Mouse (Mus musculus): ENCODE measurements at regions not wholly inside any gene's neighbourhood (a gene's known extent, or its start where the extent isn't known, plus 50 kb on each side); places are given as distances from the start of the nearest gene placed in this dataset.

- ATAC-seq (ENCODE audit: insufficient number of reproducible peaks, insufficient read depth, low FRiP score, low TSS enrichment), result no peak
- Histone ChIP-seq H3K4me1 (peaks cover 17% of the 10 kb centered on the region), H3K4me3 (no peak overlapping the region), H3K9me3 (no peaks in the 10 kb centered on the region), H3K4me2 (replicated peaks) (no peak overlapping the region), H3K9ac (no peak overlapping the region), H3K36me3 (no peaks in the 10 kb centered on the region), H3K27me3 (no peaks in the 10 kb centered on the region), H3K27ac (peak overlapping the region; percentile 86)
- WGBS, result 45% methylated on average over 9 of the region's 9 CpGs
Measured at GRCm38 (mm10) chr14:25350282-25350964, 108.6 kb upstream of the Zmiz1 start.

GRCm38 (mm10) chr14:25353804-25354203, 105.2 kb upstream of the Zmiz1 start:
- Histone ChIP-seq H3K27ac (no peak overlapping the region), H3K9me3 (no peaks in the 10 kb centered on the region), H3K4me2 (replicated peaks) (no peak overlapping the region), H3K36me3 (no peaks in the 10 kb centered on the region), H3K27me3 (no peaks in the 10 kb centered on the region), H3K4me3 (no peak overlapping the region), H3K9ac (no peak overlapping the region), H3K4me1 (peaks cover 17% of the 10 kb centered on the region)
- 77% methylated on average over 8 of the region's 8 CpGs for WGBS
- no peak for ATAC-seq (ENCODE audit: insufficient number of reproducible peaks, insufficient read depth, low FRiP score, low TSS enrichment)

- no peaks in the 10 kb centered on the region for H3K9me3 ChIP-seq
- peaks cover 17% of the 10 kb centered on the region for H3K4me1 ChIP-seq
- WGBS, result 84% methylated on average over 7 of the region's 7 CpGs
- H3K9ac ChIP-seq, result no peak overlapping the region
- H3K27me3 ChIP-seq, result no peaks in the 10 kb centered on the region
- no peak overlapping the region for H3K4me2 ChIP-seq (replicated peaks)
- no peak for ATAC-seq (ENCODE audit: insufficient number of reproducible peaks, insufficient read depth, low FRiP score, low TSS enrichment)
- no peaks in the 10 kb centered on the region for H3K36me3 ChIP-seq
- H3K4me3 ChIP-seq, result no peak overlapping the region
- no peak overlapping the region for H3K27ac ChIP-seq
Measured at GRCm38 (mm10) chr14:25354288-25354850, 104.6 kb upstream of the Zmiz1 start.

GRCm38 (mm10) chr14:25357805-25358204, 101.2 kb upstream of the Zmiz1 start:
- no peak overlapping the region for H3K4me2 ChIP-seq (replicated peaks)
- no peak overlapping the region for H3K27ac ChIP-seq
- ATAC-seq (ENCODE audit: insufficient number of reproducible peaks, insufficient read depth, low FRiP score, low TSS enrichment), result no peak
- H3K27me3 ChIP-seq, result no peaks in the 10 kb centered on the region
- H3K4me3 ChIP-seq, result no peak overlapping the region
- no peaks in the 10 kb centered on the region for H3K9me3 ChIP-seq
- no peaks in the 10 kb centered on the region for H3K36me3 ChIP-seq
- H3K9ac ChIP-seq, result no peak overlapping the region
- 81% methylated on average over 9 of the region's 9 CpGs for WGBS
- peaks cover 8% of the 10 kb centered on the region; the same call in 1 of the 2 replicates for H3K4me1 ChIP-seq

GRCm38 (mm10) chr14:25359824-25360294, 99.1 kb upstream of the Zmiz1 start:
- no peak overlapping the region for H3K27ac ChIP-seq
- 82% methylated on average over 3 of the region's 3 CpGs for WGBS

GRCm38 (mm10) chr14:25360726-25361125, 98.3 kb upstream of the Zmiz1 start:
- Histone ChIP-seq H3K27me3 (no peaks in the 10 kb centered on the region), H3K9me3 (no peaks in the 10 kb centered on the region), H3K4me2 (replicated peaks) (no peak overlapping the region), H3K27ac (no peak overlapping the region), H3K36me3 (no peaks in the 10 kb centered on the region), H3K9ac (no peak overlapping the region), H3K4me3 (no peak overlapping the region), H3K4me1 (peaks cover 8% of the 10 kb centered on the region; the same call in 1 of the 2 replicates)
- 87% methylated on average over 9 of the region's 9 CpGs for WGBS
- no peak for ATAC-seq (ENCODE audit: insufficient number of reproducible peaks, insufficient read depth, low FRiP score, low TSS enrichment)

More at GRCm38 (mm10) chr14:25359824-25360294, 99.1 kb upstream of the Zmiz1 start:
- H3K36me3 ChIP-seq, result no peaks in the 10 kb centered on the region
- no peak overlapping the region for H3K9ac ChIP-seq
- no peak overlapping the region for H3K4me2 ChIP-seq (replicated peaks)
- H3K27me3 ChIP-seq, result no peaks in the 10 kb centered on the region
- H3K4me3 ChIP-seq, result no peak overlapping the region
- H3K4me1 ChIP-seq, result peaks cover 8% of the 10 kb centered on the region; the same call in 1 of the 2 replicates
- no peaks in the 10 kb centered on the region for H3K9me3 ChIP-seq
- no peak for ATAC-seq (ENCODE audit: insufficient number of reproducible peaks, insufficient read depth, low FRiP score, low TSS enrichment)

- H3K27me3 ChIP-seq, result no peaks in the 10 kb centered on the region
- no peak for ATAC-seq (ENCODE audit: insufficient number of reproducible peaks, insufficient read depth, low FRiP score, low TSS enrichment)
- 67% methylated on average over 3 of the region's 3 CpGs for WGBS
Measured at GRCm38 (mm10) chr14:25361129-25361528, 97.9 kb upstream of the Zmiz1 start.

GRCm38 (mm10) chr14:25362771-25363170, 96.2 kb upstream of the Zmiz1 start:
- H3K9ac ChIP-seq, result no peak overlapping the region
- H3K27me3 ChIP-seq, result no peaks in the 10 kb centered on the region
- H3K4me3 ChIP-seq, result no peak overlapping the region
- no peaks in the 10 kb centered on the region for H3K9me3 ChIP-seq
- ATAC-seq (ENCODE audit: insufficient number of reproducible peaks, insufficient read depth, low FRiP score, low TSS enrichment), result no peak
- peaks cover 8% of the 10 kb centered on the region; the same call in 1 of the 2 replicates for H3K4me1 ChIP-seq
- no peaks in the 10 kb centered on the region for H3K36me3 ChIP-seq
- 6% methylated on average over 1 of the region's 1 CpGs for WGBS
- no peak overlapping the region for H3K27ac ChIP-seq
- H3K4me2 ChIP-seq (replicated peaks), result no peak overlapping the region

More at GRCm38 (mm10) chr14:25361129-25361528, 97.9 kb upstream of the Zmiz1 start:
- Histone ChIP-seq H3K9me3 (no peaks in the 10 kb centered on the region), H3K9ac (no peak overlapping the region), H3K4me1 (peaks cover 8% of the 10 kb centered on the region; the same call in 1 of the 2 replicates), H3K36me3 (no peaks in the 10 kb centered on the region), H3K4me3 (no peak overlapping the region), H3K4me2 (replicated peaks) (no peak overlapping the region), H3K27ac (no peak overlapping the region)

GRCm38 (mm10) chr14:25365226-25365800, 93.7 kb upstream of the Zmiz1 start:
- H3K4me2 ChIP-seq (replicated peaks), result no peak overlapping the region

GRCm38 (mm10) chr14:25366009-25366408, 93.0 kb upstream of the Zmiz1 start:
- H3K27ac ChIP-seq, result no peak overlapping the region
- no peak overlapping the region for H3K9ac ChIP-seq
- no peak for ATAC-seq (ENCODE audit: insufficient number of reproducible peaks, insufficient read depth, low FRiP score, low TSS enrichment)
- no peaks in the 10 kb centered on the region for H3K27me3 ChIP-seq
- no peak overlapping the region for H3K4me2 ChIP-seq (replicated peaks)
- peaks cover 4% of the 10 kb centered on the region; the same call in 1 of the 2 replicates for H3K9me3 ChIP-seq
- no peaks in the 10 kb centered on the region for H3K36me3 ChIP-seq
- no peak overlapping the region for H3K4me3 ChIP-seq
- 79% methylated on average over 5 of the region's 5 CpGs for WGBS
- peaks cover 10% of the 10 kb centered on the region for H3K4me1 ChIP-seq

More at GRCm38 (mm10) chr14:25365226-25365800, 93.7 kb upstream of the Zmiz1 start:
- 79% methylated on average over 10 of the region's 10 CpGs for WGBS
- H3K36me3 ChIP-seq, result no peaks in the 10 kb centered on the region
- 0 out of 2 replicates have a peak, but pooled peaks cover 5% of the 10 kb centered on the region for H3K4me1 ChIP-seq
- H3K27ac ChIP-seq, result no peak overlapping the region
- H3K4me3 ChIP-seq, result no peak overlapping the region
- H3K9ac ChIP-seq, result no peak overlapping the region
- H3K9me3 ChIP-seq, result peaks cover 4% of the 10 kb centered on the region; the same call in 1 of the 2 replicates
- no peak for ATAC-seq (ENCODE audit: insufficient number of reproducible peaks, insufficient read depth, low FRiP score, low TSS enrichment)
- H3K27me3 ChIP-seq, result no peaks in the 10 kb centered on the region

- Histone ChIP-seq H3K36me3 (no peaks in the 10 kb centered on the region), H3K4me3 (no peak overlapping the region), H3K4me2 (replicated peaks) (no peak overlapping the region), H3K4me1 (peaks cover 16% of the 10 kb centered on the region), H3K27me3 (no peaks in the 10 kb centered on the region), H3K9me3 (peaks cover 4% of the 10 kb centered on the region; the same call in 1 of the 2 replicates), H3K9ac (no peak overlapping the region), H3K27ac (peak overlapping the region; percentile 68; the same call in 1 of the 2 replicates)
- no peak for ATAC-seq (ENCODE audit: insufficient number of reproducible peaks, insufficient read depth, low FRiP score, low TSS enrichment)
- 88% methylated on average over 6 of the region's 6 CpGs for WGBS
Measured at GRCm38 (mm10) chr14:25370306-25371020, 88.5 kb upstream of the Zmiz1 start.

All from embryonic facial prominence, embryonic 12.5 days (tissue).